Mouse (Mus musculus) lung, postnatal 0 days (tissue): ENCODE results near the gene Usp31.

Source experiments
- CTCF ChIP-seq: IDR thresholded peaks from 2 replicates; pipeline ENCODE4 v1.5.1; 2016; ENCODE audit warnings: antibody characterized with exemption, mild to moderate bottlenecking
- EP300 ChIP-seq: IDR thresholded peaks from 2 replicates; pipeline ENCODE4 v1.6.1; 2016; ENCODE audit warnings: antibody characterized with exemption, mild to moderate bottlenecking, control low read depth

GRCm38 (mm10) chr7:121622433-121622832, 84.6 kb downstream of the Usp31 start:
- TF ChIP-seq EP300, result no peak
- no peak for TF ChIP-seq CTCF
